Mouse (Mus musculus): ENCODE data around the gene Smarcal1. TPM values are rescaled to one million over a fixed set of nuclear protein-coding genes. Genes with fewer than 3 reads are reported as not detected.

The Smarcal1 gene
- polyA plus RNA-seq (2017; shearing (Covaris generic)) = 10 to 100 TPM; 14.2 to 20.0 TPM

GRCm38 (mm10) chr1:72582947-72583731, at the start of gene Smarcal1:
Smarcal1 (plus strand) TSS chr1:72583251.

DNA sequence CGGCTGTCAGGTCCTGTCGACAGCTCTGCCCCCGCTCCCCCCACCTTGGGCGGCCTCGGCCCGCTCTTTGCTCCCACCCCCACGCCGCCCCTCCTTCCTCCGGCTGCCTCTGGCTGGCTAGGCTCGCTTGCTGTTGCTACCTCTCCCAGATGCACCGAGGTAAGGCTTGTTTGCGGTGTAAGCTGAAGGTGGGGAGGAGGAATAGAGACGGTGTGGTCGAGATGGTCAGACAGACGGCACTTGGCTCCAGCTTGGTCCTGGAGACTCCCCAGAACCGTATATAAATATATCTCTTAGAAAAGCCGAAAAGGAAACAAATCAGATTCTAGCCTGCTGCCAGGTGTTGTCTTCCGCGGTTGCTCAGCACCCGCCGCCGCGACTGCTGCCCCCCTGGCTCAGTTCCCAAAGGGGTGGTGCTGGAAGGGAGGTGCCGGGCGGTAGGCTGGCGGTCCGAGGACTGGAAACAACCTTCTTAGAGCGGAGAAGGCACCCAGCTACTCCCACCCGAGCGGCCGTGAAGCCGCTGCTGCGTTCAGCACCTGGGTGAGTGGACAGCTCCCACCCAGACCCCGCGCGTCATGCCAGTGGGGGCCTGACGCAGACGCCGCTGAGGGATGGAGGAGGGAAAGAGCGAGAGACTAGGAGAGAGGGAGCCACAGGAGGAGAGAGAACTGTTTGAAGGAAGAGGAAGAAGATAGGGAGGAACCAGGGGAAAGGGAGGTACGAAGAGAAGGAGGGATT, 46.3 kb upstream of the Smarcal1 start, which contains the start of gene March4:
March4 (minus strand) TSS at position 320 of the 741 bp plus-strand sequence.

Other genes starting within 250 kb of the Smarcal1 start
- gene March4, start 46.3 kb upstream of the Smarcal1 start, polyA plus RNA-seq (2017; shearing (Covaris generic)) = not detected
- gene Ankar, start 117.3 kb downstream of the Smarcal1 start, polyA plus RNA-seq (2017; shearing (Covaris generic)) = under 1 TPM in 1 of 2 experiments, not detected in 1; 0.07 TPM
- gene Rpl37a, start 128.0 kb downstream of the Smarcal1 start, polyA plus RNA-seq (2017; shearing (Covaris generic)) = 1,000 to 10,000 TPM; 1,943 to 3,031 TPM
- not detected for gene Igfbp2, start 241.3 kb downstream of the Smarcal1 start, polyA plus RNA-seq (2017; shearing (Covaris generic))

All from activated CD4-positive, CD25-positive, alpha-beta regulatory T cell (primary cell).